Mouse (Mus musculus) cerebellum, postnatal 25 days (tissue): ENCODE measurements around the gene Cdc45.
"Not testable (repeated sequence)": the region's sequence is repeated elsewhere in the genome, so short reads cannot be mapped to it uniquely, and the experiment has no call there.

Source experiments
- DNase-seq, 2 experiments: peaks; one replicate each; pipeline ENCODE4 v3.0.0; 2021; ENCODE audit warnings: mixed read lengths in 2 of 2

Cdc45 gene

GRCm38 (mm10) chr16:18811468-18812384 lies at the start of gene Cdc45, which contains the start of gene Ufd1:
Gene Cdc45, minus strand, starts transcription at chr16:18811987.
Gene Ufd1, plus strand, starts transcription at chr16:18811779.
- peak; percentile 87 to 89 for DNase-seq

GRCm38 (mm10) chr16:18860186-18860585 lies 48.4 kb upstream of the Cdc45 start:
- DNase-seq, result peak; percentile 33 to 49

DNA sequence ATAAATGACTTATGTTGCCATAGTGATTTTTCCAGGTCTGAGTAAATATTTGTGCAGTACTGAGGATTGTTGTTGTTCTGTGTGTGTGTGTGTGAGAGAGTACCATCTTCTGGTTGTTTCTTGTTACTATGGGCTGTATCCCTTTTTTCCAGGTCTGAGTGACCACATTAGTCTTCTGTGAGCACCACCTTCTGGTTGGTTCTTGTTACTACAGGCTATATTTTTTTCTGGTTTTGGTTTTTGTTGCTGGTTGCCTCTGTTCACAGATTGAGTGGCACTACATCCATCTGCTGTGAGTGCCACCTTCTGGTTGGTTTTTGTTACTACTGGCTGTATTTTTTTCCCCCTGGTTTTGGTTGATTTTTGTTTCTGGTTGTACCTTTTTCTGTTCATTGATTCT lies 46.8 kb upstream of the Cdc45 start:
- DNase-seq, result peak; percentile 47 to 66

GRCm38 (mm10) chr16:18849521-18850190 lies 37.9 kb upstream of the Cdc45 start:
- not testable (repeated sequence) for DNase-seq

DNA sequence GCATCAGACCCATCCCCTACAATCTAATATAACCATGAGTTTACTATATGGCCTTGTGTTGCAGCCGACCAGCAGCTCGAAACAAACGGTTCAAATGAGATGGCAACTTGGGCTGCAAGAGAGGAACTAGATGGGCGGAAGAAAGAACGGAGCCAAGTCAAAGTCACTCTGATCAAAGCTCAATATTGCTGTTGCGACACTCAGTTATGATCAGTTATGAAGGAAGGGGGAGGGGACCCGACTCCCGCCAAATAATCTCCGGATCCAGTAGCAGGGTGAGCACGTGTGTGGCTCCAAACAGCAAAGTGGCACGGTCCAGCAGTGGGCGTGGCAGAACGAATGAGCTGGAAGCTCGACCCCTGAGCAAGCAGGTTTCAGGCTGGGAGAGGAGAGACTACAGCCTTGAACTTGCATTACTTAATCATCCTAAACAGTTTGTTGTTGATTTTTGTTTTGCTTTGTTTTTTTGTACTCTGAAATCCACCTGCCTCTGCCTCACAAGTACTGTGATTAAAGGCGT lies 34.6 kb upstream of the Cdc45 start:
- no peak for DNase-seq

DNA sequence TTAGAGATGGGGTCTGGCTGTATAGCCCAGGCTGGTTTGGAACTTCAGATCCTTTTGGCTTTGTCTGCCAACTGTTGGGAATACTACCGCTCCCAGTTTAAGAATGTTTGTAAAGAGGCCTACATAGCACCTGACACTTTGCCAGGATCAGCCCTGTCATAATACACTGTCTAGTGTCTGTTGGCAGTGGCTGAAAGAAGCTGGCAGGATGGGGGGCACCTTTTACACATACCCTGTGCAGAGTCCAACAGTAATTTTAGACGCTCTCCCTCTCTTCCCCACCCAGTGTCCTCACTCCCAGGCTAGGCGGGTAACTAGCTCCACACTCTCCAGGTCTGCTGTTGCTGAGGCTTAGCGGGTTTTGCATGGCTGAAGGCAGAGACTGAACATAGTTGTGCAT lies 26.6 kb upstream of the Cdc45 start:
- peak in 1 of 2 experiments; percentile 11 for DNase-seq

DNA sequence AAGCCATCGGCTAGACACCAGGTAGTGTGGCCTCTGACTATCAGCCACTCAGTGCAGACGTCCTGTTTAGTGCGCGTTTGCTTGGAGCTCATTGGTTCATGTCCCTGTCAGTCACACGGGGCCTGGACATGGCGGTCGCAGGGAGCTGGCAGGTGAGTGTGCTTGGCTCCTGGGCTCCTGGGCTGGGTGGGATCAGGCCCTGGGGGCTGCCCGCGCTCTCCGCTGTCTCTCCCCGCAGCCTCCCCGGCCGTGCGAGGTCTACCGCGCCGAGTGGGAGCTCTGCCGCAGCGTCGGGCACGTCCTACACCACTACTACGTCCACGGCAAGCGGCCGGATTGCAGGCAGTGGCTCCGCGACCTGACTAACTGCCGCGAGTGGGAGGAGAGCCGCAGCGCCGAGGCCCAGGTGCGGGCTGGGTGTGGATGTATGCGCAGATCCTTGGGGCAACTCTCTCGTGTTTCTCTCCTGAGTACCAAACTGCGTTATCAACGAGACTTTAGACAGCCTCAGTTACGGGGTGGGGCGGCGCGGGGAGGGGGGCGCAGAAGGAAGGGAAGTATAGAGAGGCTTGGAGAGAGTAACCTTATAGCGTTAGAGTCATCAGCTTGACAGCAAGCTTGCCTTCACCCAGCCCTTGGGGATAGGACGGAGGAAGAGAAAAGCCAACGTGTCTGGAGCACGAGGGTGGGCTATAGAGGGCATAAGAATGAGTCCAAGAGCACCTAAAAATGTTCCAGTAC lies 24.9 kb upstream of the Cdc45 start, which contains the start of the genes 2510002D24Rik and Gm28539:
2510002D24Rik (plus strand) TSS at position 111 of the 741 bp plus-strand sequence.
Gm28539 (plus strand) TSS at position 117 of the 741 bp plus-strand sequence.
- DNase-seq, result peak; percentile 98

DNA sequence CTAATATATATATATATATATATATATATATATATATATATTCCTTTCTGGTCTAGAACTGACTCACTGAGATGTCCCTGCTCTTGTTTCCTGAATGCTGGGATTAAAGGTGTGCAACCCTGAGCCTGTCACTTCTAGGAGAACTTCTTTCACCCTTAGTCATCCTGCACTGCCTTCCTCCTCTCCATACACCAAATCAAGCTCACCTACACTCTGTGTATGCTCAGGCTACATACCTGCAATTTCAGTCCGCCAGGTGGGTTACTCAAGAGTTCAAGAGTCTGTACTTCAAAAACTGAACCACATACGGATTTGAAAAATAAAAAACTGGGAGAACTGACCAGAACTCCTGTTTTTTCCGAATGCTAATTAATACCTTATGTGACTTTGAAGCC lies 24.3 kb upstream of the Cdc45 start:
- no peak for DNase-seq

- no peak for DNase-seq
These were observed 21.7 kb upstream of the Cdc45 start for GRCm38 (mm10) chr16:18833486-18833885.

- no peak for DNase-seq
These were observed 17.3 kb upstream of the Cdc45 start for GRCm38 (mm10) chr16:18829102-18829501.

- DNase-seq, result no peak
These were observed 16.8 kb upstream of the Cdc45 start for GRCm38 (mm10) chr16:18828630-18829029.

DNA sequence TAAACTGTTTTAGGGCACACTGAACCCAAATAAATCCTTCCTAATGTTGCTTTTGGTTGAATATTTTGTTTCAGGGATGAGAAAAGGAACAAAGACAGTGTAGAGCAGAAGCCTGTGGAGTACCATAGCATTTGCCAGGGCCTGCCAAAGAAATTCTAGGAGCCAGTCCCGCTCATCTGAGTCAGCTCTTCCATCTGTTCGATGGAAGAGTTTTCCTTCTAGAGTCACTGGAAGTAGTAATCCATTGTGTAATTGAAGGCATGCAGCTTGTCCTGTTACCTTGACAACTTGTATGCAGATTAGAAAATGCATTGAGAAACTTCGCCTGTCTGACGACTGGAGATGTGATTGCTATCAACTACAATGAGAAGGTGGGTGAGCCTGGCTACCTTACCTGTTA lies 11.1 kb upstream of the Cdc45 start:
- DNase-seq, result no peak

DNA sequence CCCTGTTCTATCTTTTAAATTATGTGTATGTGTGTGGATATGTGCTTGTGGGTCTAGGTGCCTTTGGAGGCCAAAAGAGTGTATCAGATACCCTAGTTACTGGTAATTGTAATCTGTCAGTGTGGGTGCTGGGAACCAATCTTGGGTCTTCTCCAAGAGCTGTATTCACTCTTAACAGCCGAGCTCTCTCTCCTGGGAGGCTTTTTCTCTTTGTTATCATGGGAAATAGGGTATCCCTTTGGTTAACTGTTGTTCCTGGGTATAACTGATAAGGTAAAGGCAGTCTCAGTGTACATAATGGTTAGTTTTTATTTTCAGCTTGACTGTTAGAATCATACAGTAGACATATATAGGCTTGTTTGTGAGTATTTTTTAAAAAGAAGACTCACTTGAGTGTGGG lies 10.6 kb upstream of the Cdc45 start:
- no peak for DNase-seq

- no peak for DNase-seq
These were observed 661 bp upstream of the Cdc45 start for GRCm38 (mm10) chr16:18812385-18812910.

DNA sequence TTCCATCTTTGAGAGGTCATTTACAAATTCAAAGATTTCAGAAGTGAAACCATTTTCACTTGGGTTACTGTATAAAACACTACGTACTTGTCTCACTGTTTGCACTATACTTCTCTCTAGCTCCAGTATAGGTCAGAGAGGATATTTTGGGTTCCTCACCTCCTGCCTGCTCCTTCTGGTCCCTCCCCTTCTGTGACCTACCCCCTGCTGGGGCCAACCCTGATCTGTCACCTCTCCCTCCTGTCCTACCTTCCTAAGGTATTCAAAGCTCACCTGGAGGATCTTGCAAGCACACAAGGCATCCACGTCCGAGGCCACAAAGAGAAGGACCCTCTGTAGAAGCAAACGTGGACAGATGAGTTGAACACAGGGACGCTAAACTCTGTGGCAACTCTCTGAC lies 755 bp downstream of the Cdc45 start:
- DNase-seq, result peak in 1 of 2 experiments; percentile 43

DNA sequence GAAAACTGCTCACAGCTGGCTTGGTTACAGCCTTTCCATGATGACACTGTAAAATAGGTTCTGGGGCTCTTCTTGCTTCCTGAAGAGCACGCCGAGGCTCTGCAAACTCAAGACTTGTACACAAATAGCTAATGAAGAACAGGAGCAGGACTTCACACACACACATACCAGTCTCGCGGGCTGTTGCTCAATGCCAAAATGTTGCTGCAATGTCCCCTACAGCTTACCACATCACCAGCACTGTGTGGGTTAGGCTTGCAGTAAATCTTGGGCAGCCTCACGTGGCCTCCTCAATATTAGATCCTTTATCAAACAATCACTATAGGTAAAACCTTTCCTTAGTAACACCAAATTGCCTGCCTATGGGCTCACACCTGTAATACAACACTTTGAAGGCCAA lies 2.8 kb downstream of the Cdc45 start:
- no peak for DNase-seq

- DNase-seq, result no peak
These were observed 6.0 kb downstream of the Cdc45 start for GRCm38 (mm10) chr16:18805746-18806145.

- peak; percentile 50 to 68 for DNase-seq
These were observed 12.9 kb downstream of the Cdc45 start for GRCm38 (mm10) chr16:18798841-18799240.

GRCm38 (mm10) chr16:18798151-18798550 lies 13.6 kb downstream of the Cdc45 start:
- no peak for DNase-seq

DNA sequence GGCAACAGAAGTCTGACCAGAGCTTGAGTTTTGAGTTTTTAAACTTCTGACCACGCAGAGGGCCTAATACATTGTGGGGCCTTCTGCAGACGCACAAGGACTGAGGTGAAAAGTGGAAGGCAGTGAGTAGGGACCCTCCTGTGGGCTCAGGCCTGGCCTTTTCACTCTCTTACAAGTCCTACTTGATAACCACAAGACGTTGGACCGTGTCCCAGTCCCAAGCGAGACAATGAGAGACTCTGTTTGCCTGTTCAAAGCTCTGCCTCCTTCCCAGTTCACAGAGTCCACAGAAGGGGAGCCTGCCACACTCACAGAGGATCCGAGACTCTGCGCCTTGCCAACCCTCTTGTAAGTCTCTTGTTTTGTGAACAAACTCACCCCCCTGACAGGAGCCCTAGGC lies 15.1 kb downstream of the Cdc45 start:
- DNase-seq, result no peak

- no peak for DNase-seq
These were observed 16.4 kb downstream of the Cdc45 start for GRCm38 (mm10) chr16:18795223-18795899.
